Comparison of ENCODE assay signal across 22 mouse cellular contexts in genomic region chr3:116263061-116263460, GRCm38 (mm10). TPM values are rescaled to one million over a fixed set of nuclear protein-coding genes. Genes with fewer than 3 reads are reported as not detected.
DNase-seq lines count a peak whose midpoint lies in the region; ATAC-seq and TF ChIP-seq lines count a peak whose summit lies in the region.
"Had no signal": no experiment of that assay in that cellular context is flagged by ENCODE, and none has a peak within 500 bp of the region (broad histone marks: within the 10 kb centered on the region; RNA-seq: fewer than 3 reads in every experiment).

No protein-coding gene starts in this region.

- no peak for ATAC-seq in cerebellum, adult (ENCODE audit: insufficient number of reproducible peaks, low FRiP score, low TSS enrichment)
- no peak for ATAC-seq in hindbrain, postnatal 0 days
- no peak for ATAC-seq in hindbrain, embryonic 14.5 days (ENCODE audit: low FRiP score)
- ATAC-seq in inflammation-experienced regulatory T-cells, adult 6 months: no peak
- no peak for ATAC-seq in hindbrain, embryonic 13.5 days (ENCODE audit: low FRiP score)
- ATAC-seq: forebrain, embryonic 15.5 days had no signal

- 71% methylated on average over 5 of the region's 5 CpGs for WGBS in hindbrain, postnatal 0 days
- 89% methylated on average over 5 of the region's 5 CpGs for WGBS in hindbrain, embryonic 14.5 days
- WGBS in hindbrain, embryonic 13.5 days: 95% methylated on average over 5 of the region's 5 CpGs

- no peak overlapping the region for H3K4me2 ChIP-seq in hindbrain, postnatal 0 days (ENCODE audit: low read depth, low read length)
- H3K4me2 ChIP-seq in hindbrain, embryonic 14.5 days (replicated peaks): no peak overlapping the region
- no peak overlapping the region for H3K4me2 ChIP-seq in hindbrain, embryonic 13.5 days
- H3K4me2 ChIP-seq: embryonic facial prominence, embryonic 15.5 days; forebrain, embryonic 15.5 days; liver, embryonic 12.5 days had no signal

- no peaks in the 10 kb centered on the region for H3K9me3 ChIP-seq in hindbrain, postnatal 0 days (ENCODE audit: low read length)
- no peaks in the 10 kb centered on the region for H3K9me3 ChIP-seq in hindbrain, embryonic 14.5 days (ENCODE audit: control insufficient read depth, low read length)
- H3K9me3 ChIP-seq in hindbrain, embryonic 13.5 days: no peaks in the 10 kb centered on the region
- H3K9me3 ChIP-seq: embryonic facial prominence, embryonic 15.5 days; forebrain, embryonic 15.5 days; liver, embryonic 12.5 days had no signal

- no peaks in the 10 kb centered on the region for H3K4me1 ChIP-seq in hindbrain, postnatal 0 days (ENCODE audit: insufficient read depth, low read length)
- H3K4me1 ChIP-seq in hindbrain, embryonic 14.5 days (replicated peaks; ENCODE audit: control insufficient read depth, insufficient read depth, low read length): no peaks in the 10 kb centered on the region
- H3K4me1 ChIP-seq in hindbrain, embryonic 13.5 days (replicated peaks): no peaks in the 10 kb centered on the region
- H3K4me1 ChIP-seq: embryonic facial prominence, embryonic 15.5 days; forebrain, embryonic 15.5 days; liver, embryonic 12.5 days had no signal

- no peak overlapping the region for H3K9ac ChIP-seq in hindbrain, postnatal 0 days (replicated peaks; ENCODE audit: low read length)
- H3K9ac ChIP-seq in hindbrain, embryonic 14.5 days: no peak overlapping the region
- H3K9ac ChIP-seq in hindbrain, embryonic 13.5 days: no peak overlapping the region
- H3K9ac ChIP-seq: embryonic facial prominence, embryonic 15.5 days; forebrain, embryonic 15.5 days; liver, embryonic 12.5 days had no signal

- no peaks in the 10 kb centered on the region for H3K36me3 ChIP-seq in hindbrain, postnatal 0 days (ENCODE audit: insufficient read depth, low read length)
- no peaks in the 10 kb centered on the region for H3K36me3 ChIP-seq in hindbrain, embryonic 14.5 days (replicated peaks; ENCODE audit: control insufficient read depth, insufficient read depth)
- no peaks in the 10 kb centered on the region for H3K36me3 ChIP-seq in hindbrain, embryonic 13.5 days
- H3K36me3 ChIP-seq: embryonic facial prominence, embryonic 15.5 days; forebrain, embryonic 15.5 days; liver, embryonic 12.5 days had no signal

- H3K27ac ChIP-seq in hindbrain, postnatal 0 days: no peak overlapping the region
- no peak overlapping the region for H3K27ac ChIP-seq in hindbrain, embryonic 14.5 days
- H3K27ac ChIP-seq in hindbrain, embryonic 13.5 days: no peak overlapping the region
- H3K27ac ChIP-seq: embryonic facial prominence, embryonic 15.5 days; forebrain, embryonic 15.5 days; gastrocnemius, adult 2 months; heart, adult 2 months; liver, embryonic 12.5 days had no signal

- H3K27me3 ChIP-seq in hindbrain, postnatal 0 days (ENCODE audit: insufficient read depth, low read length): no peaks in the 10 kb centered on the region
- no peaks in the 10 kb centered on the region for H3K27me3 ChIP-seq in hindbrain, embryonic 14.5 days (ENCODE audit: control insufficient read depth, insufficient read depth, low read length)
- no peaks in the 10 kb centered on the region for H3K27me3 ChIP-seq in hindbrain, embryonic 13.5 days
- H3K27me3 ChIP-seq: CH12.LX; embryonic facial prominence, embryonic 15.5 days; forebrain, embryonic 15.5 days; liver, embryonic 12.5 days had no signal

- no peak overlapping the region for H3K4me3 ChIP-seq in hindbrain, postnatal 0 days (ENCODE audit: low read length)
- no peak overlapping the region for H3K4me3 ChIP-seq in hindbrain, embryonic 14.5 days (replicated peaks; ENCODE audit: low read length)
- no peak overlapping the region for H3K4me3 ChIP-seq in hindbrain, embryonic 13.5 days
- H3K4me3 ChIP-seq: embryonic facial prominence, embryonic 15.5 days; forebrain, embryonic 15.5 days; gastrocnemius, adult 2 months; heart, adult 2 months; liver, embryonic 12.5 days had no signal

- peak; percentile 29 to 57 for DNase-seq in cerebellum, postnatal 10 days
- peak; percentile 15 for DNase-seq in hindbrain, postnatal 0 days (ENCODE audit: low spot score)
- no peak for DNase-seq in hindbrain, embryonic 14.5 days (ENCODE audit: low spot score)
- peak; percentile 64 for DNase-seq in NIH3T3 (ENCODE audit: low read depth)
- peak; percentile 59 for DNase-seq in lung, postnatal 10 days
- DNase-seq: adrenal gland, postnatal 14 days; cerebellum, adult 8-10 months; gastrocnemius, adult 2 months; heart, adult 2 months; kidney, adult 8-10 months; layer of hippocampus, adult 9-11 months; midbrain, embryonic 14.5 days; retina, postnatal 1 day; right cerebral cortex, postnatal 4 days had no signal

- TF ChIP-seq CTCF in hindbrain, postnatal 0 days (IDR thresholded peaks at IDR 0.05; ENCODE audit: low read depth): no peak

RNA-seq across cellular contexts. Expression of gene Gpr88, which starts 9.8 kb away (rescaled TPM):
- total RNA-seq in hindbrain, postnatal 0 days (2014; rRNA removed): 11.4 and 22.9 TPM in 2 replicates
- polyA plus RNA-seq in hindbrain, postnatal 0 days (2015; fragmentation: Nextera tagmentation; extraction: Ambion mirVana): 4.6 and 5.9 TPM in 2 replicates
- polyA plus RNA-seq in hindbrain, embryonic 14.5 days (2014; fragmentation: Nextera tagmentation; extraction: Ambion mirVana): 6.8 and 7.4 TPM in 2 replicates
- not detected for polyA plus RNA-seq in inflammation-experienced regulatory T-cells, adult 6 months (2017; shearing (Covaris generic))
- polyA plus RNA-seq in hindbrain, embryonic 13.5 days (2015; fragmentation: Nextera tagmentation; extraction: Ambion mirVana): 3.2 and 4.5 TPM in 2 replicates
- total RNA-seq: CH12.LX; gastrocnemius, adult 2 months; megakaryocyte progenitor cell, adult 5-6 weeks had no signal
